Mouse (Mus musculus) frontal cortex, postnatal 36 days (tissue): ENCODE results near the gene Stim2.

Experiments
- DNase-seq, 2 experiments: peaks; one replicate each; pipeline ENCODE4 v3.0.0; 2022; ENCODE audit warnings: low spot score in 2 of 2

Gene Stim2

DNA sequence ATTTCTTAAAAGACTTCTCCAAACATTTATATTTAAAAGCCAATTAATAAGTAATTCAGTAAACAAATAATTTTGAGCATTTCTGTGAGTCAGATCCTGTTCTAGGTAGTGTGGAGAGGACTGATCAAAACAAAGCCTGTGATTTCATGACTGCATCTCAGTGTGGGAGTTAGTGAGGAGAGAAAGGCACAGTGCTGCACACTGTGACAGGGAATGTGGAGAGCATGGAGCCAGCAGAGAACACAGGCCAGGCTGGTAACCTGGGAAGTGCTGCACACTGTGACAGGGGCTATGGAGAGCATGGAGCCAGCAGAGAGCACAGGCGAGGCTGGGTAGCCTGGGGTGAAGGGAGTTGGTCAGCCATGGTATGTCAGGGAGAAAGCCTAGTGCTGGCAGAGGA, 48.1 kb downstream of the Stim2 start:
- DNase-seq: peak; percentile 5 to 28

DNA sequence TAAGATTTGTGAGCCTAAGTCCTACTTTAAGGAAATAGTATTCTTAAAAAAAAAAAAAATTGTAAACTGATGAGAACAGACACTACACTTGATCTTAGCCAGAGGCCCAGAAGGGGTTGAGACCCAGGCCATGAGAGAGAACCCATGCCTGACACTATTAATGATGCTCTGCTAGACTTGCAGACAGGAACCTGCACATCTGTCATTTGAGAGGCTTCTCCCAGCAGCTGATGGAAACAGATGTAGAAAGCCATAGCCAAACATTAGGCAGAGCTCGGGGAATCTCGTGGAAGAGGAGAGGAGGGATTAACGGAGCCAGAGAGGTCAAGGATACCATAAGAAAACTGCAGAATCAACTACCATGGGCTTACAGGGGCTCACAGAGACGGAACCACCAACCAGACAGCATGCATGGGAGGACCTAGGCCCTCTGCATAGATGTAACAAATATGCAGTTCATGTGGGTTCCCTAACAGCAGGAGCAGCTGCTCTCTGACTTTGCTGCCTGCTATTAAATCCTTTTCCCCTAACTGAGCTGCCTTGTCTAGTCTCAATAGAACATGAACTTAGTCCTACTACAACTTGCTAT, 50.9 kb downstream of the Stim2 start:
- no peak for DNase-seq

DNA sequence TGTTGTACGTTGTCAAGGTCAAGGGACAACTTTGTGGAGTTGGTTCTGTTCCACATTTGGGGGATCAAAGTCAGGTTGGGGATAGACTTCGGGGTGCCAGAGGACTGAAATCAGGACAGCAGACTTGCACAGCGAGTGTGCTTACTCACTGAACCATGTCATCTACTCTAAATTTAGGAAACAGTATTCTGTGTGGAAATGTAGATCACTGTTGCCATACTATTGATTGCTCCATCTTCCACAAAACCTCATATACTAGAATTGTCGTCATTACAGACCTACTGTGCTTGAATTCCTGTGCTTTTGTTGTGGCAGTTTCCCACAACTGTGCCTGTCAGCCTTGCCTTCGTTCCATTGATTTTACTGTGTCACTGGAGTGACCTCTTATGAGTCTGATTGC, 51.6 kb downstream of the Stim2 start:
- DNase-seq: no peak

DNA sequence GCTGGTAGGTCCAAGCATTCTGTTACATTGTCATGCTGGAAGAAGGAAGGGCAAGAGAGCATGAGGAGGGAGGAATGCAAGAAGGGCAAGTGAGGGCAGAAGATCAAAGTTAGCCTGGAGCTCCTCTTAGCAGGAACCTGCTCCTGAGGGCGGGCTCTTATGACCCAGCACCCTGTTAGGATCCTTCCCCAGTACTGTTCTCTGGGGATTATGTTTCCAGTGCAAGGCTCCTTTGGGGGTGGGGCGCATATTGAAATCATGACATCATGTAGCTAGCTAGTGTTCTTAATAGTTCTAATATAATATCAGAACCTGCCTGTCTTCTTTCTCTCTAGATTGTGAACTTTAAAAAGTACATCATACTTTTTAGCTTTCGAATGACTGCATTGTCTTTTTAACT, 52.8 kb downstream of the Stim2 start:
- no peak for DNase-seq

DNA sequence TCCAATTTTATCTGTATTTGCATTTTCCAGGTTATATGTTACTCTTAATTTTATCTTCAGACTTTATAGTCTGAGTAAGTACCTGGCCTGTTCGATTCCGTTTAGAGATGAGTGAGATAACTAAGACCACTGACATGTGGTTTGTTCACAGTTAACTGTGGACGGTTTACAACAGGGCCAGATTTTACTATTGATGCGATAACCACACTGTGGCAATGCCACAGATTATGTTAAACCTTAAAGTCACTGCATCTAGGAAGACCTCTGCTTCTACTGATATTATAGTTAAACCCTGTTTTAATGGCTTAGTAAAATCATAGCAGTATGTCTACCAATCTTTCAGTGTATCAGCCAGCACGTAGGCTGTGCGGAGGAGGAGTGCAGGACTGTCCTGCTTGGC, 53.9 kb downstream of the Stim2 start:
- DNase-seq: no peak

DNA sequence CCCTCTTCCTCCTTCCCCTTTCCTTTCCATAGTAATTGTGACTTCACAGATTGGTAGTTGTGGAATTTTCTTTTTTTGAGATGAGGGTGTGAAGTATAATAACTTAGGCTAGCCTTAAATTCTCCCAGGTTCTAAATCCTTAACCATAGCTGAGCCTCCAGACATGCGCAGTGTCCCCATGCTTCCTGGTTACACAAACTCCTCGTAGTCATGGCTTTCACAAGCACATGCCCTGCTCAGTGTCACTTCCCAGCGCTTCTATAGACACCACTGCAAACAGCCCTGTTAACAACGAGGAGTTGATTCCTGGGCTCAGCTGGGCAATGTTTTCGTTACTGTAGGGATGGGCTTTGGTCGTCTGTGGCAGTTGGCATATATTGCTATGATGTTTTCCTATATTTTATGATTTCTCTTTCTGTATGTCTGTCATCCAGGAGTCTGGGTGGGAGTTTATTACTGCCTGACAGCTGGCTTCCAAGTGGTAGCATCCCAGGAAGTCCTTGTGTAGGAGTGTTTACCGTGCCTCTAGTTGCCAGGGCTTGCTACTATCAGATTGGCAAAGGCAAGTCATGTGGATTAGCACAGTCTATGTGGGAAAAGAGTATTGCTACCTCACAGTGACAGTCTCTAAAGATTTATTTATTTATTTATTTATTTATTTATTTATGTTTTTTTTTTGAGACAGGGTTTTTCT, 55.5 kb downstream of the Stim2 start:
- DNase-seq: peak in 1 of 2 experiments; percentile 8

DNA sequence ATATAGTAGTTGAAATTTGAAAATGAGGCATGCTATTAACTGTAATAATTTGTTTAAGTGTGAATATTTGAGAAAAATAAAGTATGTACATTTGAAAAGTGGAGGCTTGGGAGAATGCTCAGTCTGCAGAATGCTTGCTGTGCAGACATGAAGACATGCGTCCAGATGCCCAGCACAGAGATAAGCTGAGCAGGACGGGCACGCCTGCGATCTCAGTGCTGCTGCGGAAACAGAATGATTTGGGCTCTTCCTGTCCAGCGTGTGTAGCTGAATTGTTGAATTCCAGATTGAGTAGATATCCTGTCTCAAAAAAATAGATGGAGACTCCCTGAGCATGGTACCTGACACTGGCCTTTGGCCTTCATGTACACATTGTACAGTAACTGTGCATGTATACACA, 58.0 kb downstream of the Stim2 start:
- no peak for DNase-seq

DNA sequence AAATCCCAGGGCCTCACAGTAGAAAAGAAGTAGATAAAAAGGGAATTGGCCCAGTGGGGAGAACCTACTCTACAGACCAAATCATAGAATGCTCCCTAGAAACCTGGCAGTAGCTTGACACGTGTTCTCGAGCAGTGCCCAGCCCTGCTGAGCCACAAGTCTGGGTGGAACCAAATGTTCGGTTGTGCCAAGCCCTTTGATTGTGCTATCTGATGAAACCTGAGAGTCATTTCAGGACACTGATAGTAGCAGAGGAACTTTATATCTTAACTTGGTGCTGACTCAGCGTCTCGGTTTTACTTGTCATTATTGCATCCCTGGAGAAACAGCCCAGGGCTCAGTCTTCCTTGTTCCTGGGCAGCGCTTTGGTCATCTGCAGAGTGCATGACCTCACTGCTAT, 61.7 kb downstream of the Stim2 start:
- no peak for DNase-seq

DNA sequence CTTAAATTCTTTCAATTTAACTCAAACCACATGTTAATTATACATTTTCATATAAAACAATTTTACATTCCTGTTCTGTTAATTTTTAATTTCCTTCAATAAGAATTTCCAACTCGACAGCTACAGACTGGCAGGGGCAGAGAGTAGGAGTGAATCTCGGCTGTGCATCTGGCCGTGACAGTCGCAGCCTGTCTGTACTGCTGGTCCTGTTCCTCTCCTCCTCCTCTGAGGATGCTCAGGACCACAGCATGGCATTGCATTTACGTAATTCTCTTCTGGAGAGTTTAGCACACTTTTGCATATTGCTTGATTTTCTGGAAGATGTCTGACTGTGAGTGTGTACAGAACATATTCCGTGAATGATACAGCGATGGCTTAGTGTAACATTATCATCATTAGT, 63.8 kb downstream of the Stim2 start:
- peak; percentile 35 to 50 for DNase-seq

DNA sequence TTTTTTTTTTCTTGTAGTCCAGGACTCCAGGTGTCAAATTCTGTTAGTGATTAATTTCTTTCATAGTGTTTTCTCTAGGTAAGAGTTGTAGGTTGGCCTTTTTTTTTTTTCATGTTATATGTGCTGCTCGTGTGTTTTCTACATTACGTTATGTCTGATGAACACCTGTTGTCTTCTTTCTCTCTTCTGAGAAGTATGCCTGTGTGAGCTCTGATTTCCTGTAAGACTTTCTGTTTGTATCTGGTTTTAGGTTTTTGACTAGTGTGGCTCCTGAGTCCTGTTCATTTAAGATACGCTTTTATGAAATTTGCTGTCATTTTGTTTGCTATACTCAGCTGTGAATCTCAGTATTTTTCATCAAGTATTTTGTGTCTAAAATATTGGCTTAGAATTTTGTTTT, 69.3 kb downstream of the Stim2 start:
- no peak for DNase-seq

DNA sequence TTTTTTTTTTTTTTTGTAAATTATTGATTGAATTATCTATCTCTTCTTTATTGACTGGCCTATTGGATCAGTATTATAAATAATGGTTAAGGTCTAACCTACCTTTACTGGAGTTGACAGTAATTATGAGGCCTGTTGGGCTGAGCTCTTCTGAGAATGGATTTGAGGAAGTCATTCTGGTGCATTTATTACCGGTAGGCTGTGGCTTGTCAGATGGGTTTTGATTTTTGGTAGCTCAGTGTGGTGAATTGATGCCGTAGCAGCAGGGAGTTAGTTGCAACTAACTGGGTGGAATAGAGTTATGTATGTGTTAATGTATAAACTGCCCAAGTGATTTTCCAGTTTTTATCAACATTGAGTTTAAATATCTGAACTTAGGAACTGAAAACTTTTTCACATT, 72.2 kb downstream of the Stim2 start:
- no peak for DNase-seq

DNA sequence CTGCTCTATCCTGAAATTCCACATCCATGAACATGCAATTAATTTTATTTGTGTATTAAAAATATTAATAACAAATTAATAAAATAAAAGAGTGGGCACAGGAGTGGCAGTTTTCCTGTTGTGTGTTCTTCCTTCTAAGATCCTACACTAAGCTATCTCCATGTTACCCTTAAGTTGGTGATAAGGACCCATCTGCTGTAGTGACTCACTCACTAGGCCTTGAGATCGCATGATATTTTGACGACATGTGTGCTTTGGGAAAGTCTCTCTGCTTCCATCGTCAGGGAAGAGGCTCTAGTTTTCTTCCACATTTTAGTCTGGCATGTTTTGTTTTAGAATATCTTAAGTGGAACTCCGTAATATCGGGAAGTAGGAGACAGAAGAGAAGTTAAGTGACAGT, 73.0 kb downstream of the Stim2 start:
- no peak for DNase-seq

DNA sequence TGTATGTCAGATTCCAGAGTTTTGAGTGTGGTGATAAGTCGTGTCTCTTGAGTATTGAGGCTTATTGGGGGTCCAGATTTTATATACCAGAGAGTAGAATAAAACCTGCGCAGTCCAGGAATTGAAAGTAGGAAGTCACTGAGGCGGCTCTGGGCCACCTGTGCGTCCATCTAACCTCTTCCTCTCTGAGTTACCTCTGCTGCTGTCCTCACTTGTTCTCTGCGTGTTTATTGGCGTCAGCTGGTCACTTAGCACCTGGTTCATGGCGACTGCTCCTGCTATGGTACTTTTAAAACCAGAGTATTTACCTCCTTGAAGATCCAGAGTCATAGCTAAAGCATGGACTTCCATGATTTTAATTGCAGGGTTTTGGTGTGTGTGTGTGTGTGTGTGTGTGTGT, 73.4 kb downstream of the Stim2 start:
- DNase-seq: no peak

DNA sequence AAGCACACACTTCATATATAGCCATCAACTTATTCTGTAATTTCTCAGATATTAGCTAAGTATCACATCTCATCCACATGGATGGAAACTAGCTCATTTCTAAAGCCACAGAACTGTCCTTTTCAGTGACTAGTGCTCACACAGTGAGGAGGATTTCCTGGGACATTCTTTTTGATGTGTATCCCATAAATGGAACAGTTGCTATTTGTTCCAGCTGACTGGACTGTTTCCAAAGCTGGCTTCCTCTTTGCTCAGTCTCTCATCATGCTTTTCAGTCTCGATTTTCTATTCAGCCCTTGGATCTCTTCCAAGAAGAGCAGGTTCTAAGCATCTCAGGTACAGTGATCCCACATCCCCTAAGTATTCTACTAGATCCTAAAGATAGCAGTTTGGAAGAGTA, 75.0 kb downstream of the Stim2 start:
- no peak for DNase-seq

DNA sequence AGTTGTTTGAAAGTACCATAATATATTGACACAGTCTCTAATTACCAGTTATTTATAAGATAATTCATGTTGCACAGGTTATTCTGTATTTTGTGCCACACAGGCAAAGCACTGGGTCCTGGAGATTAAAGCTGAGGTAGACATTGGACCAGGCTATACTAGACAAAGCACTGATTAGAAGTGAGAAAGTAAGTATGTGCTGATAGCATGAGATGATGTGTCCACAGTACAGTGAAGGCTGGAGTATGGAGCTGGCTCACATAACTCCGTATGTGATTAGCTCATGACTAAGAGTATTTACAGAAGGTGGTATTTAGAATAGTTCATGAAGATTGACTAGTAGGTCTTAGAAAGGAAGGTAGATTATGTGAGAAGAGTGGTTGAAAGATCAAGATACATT, 81.7 kb downstream of the Stim2 start:
- DNase-seq: no peak

DNA sequence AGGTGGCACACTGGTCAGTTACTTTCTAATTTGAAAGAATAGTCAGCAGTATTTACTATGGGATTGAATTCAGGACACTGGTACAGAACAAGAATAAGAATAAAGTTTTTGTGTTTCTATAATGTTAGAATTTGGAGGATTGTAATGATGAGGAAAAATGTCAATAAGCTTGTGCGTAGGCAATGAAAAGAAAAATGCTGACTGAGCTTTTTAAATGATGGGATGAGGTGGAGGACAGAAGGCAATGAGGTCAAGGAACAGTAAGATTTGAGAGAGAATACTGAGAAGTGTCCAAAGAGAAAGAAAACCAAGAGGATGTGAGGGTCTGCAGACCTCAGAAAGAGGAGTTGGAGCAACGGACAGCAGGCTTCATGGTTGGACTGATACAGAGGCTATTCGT, 89.6 kb downstream of the Stim2 start:
- DNase-seq: no peak

DNA sequence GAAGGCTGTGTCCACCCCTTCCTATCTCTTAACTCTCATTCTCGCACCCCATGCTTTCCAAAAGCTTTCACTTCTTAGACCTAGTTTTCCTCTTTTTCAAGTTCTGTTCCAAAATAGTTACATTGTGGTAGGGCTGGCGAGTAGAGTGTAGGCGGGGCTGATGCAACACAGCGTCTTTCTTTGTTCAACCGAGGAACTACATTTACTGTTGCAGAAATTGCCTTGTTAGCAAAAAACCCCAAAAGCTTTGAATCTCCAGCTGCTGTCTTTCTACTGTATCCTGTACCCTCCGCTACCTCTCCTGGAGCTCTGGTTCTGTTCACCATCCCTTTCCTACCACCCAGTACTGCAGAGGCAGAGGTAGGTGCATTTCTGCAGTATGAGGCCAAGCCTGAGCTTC, 99.9 kb downstream of the Stim2 start:
- DNase-seq: peak in 1 of 2 experiments; percentile 57

DNA sequence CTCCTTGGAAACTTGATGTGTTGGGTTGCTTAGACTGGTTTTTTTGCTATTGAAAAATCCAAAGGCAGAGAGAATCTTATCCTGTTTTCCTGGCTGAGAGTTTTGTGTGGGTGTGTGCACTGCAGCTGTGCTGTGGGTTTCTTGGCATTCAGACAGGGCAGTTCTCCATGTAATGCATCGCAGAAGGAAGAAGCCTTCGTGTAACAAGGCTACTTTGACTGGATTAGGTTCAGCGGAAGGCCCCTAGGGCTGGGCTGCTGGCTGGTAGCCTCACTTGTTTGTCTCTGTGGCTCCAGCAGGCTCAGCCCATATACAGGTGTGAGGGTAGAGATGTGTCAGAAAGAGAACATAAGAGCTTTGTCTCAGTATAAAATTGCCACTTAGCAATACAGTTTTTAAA, 102.6 kb downstream of the Stim2 start:
- peak; percentile 59 to 82 for DNase-seq

DNA sequence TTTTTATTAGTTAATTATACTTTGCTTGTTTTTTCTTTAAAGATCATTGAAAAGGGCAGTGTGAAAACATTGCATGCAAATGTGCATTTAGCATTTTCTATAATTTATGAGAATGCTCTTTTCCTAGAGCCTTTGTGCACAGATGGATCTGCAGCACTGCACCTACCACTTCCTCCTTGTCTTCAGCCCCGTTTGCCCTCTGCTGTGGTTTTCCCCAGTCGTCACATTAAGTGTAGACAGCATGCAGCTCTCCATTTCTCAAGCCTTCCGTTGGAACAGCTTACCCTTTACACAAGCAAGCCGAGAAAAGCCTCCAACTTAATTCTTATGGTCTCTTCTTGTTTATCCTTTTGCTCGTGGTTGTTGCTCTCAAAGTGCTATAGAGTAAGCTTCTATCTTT, 103.0 kb downstream of the Stim2 start:
- DNase-seq: peak in 1 of 2 experiments; percentile 14

DNA sequence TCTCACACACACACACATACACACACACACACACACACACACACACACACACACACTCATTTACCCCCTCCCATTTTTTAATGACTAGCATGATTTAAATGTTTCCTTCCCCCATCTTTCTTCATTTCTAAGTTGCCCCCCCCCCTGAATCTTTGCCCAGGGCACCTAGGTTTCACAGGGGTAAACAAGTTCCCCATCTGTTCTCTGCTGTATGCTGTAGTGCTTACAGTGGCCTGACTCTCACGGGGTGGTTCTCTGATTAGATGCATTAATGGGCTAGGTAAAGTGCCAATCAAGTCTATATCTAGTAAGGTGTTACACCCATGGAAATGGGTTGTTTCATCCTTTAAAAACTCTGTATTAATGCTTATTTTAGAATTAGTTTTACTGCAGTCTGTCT, 103.7 kb downstream of the Stim2 start:
- DNase-seq: no peak

DNA sequence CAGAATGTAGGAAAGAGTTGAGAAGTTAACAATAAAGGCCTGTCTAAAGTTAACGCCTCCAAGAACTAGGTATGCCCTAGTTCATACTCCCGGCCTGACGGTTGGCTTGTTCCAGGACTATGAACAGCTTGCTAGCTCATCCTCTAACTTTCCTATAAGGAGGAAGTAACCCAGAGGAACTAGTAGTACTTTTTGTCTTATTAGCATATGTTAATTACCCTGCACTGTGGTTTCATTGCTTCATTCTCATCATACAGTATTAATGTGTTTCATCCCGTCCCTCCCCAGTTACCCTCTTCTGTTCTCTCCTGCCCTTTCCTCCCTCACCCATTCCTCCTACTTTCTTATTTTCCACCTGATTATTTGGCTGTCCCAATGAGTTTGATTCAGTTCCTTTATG, 108.4 kb downstream of the Stim2 start:
- no peak for DNase-seq

DNA sequence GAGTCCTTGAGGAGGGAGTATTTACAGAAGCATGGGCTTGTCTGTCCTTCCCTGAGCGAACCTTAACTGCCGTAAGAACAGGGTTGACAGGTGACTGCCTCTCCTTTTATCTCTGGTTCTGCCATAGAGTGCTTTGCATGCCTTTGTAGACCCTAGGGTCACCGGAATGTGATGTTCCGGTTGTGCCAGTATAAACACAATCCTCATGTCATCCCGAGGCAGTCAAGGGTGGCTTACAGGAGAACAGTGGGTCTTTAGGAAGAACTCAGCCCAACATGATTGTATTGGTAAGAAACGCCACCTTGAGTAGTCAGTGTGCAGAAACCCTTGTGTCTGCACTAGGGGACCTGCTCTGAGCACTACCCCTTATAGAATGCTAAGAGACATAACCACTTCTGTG, 108.8 kb downstream of the Stim2 start:
- DNase-seq: no peak

DNA sequence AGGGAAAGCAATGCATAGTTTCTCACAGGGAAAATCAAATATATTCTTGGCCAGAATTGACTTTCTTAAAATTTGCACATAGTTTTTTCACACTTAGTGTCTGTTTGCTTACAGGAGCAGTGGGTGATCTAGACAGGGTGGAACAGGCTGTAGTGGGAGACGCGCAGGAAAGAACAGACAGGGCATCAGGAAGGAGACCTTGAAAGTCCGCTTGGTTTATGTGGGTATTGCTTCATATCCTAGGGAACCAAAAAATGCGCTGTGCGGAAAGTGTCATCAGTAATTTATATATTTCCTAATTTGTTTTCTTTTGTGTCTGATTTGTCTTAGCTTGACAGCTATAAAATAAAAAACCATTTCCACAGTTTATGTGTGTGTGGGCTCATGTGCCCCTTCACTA, 110.8 kb downstream of the Stim2 start:
- DNase-seq: no peak

DNA sequence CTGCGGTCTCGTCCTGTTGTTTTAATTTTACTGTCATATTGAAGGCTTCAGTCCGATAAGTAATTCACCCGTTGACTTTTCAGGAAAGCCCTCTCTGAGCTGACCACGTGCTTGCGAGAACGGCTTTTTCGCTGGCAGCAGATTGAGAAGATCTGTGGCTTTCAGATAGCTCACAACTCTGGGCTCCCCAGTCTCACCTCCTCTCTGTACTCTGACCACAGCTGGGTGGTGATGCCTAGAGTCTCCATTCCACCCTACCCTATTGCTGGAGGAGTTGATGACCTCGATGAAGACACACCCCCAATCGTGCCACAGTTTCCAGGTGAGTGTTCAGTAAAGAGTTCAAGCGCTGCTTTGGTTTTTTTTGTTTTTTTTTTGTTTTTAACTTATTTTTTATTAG, 112.5 kb downstream of the Stim2 start:
- no peak for DNase-seq
